11 mouse cellular contexts compared by ENCODE assay signal in genomic region chr17:24943036-24943435, GRCm38 (mm10). TPM values are rescaled to one million over a fixed set of nuclear protein-coding genes. Genes with fewer than 3 reads are reported as not detected.
DNase-seq lines count a peak whose midpoint lies in the region; ATAC-seq lines count a peak whose summit lies in the region.
"Had no signal": no experiment of that assay in that cellular context is flagged by ENCODE, and none has a peak within 500 bp of the region (broad histone marks: within the 10 kb centered on the region; RNA-seq: fewer than 3 reads in every experiment).

No protein-coding gene starts in this region.

- H3K9me3 ChIP-seq in liver, embryonic 12.5 days (replicated peaks): no peaks in the 10 kb centered on the region
- H3K9me3 ChIP-seq: limb, embryonic 13.5 days; neural tube, embryonic 13.5 days had no signal

- WGBS in liver, embryonic 12.5 days (ENCODE audit: insufficient replicate concordance): 81% methylated on average over 7 of the region's 7 CpGs

- DNase-seq in A20 (ENCODE audit: low read depth, low spot score): peak; percentile 47
- peak; percentile 23 to 29 for DNase-seq in B cell, adult 2 months
- DNase-seq in frontal cortex, postnatal 25 days (ENCODE audit: low spot score in 2 of 2): peak; percentile 27 to 41
- DNase-seq in left cerebral cortex, postnatal 25 days (ENCODE audit: low spot score in 2 of 2): peak; percentile 65 to 92
- no peak for DNase-seq in ovary, postnatal 36 days (ENCODE audit: low spot score)
- DNase-seq in thymus, postnatal 36 days: no peak
- no peak for DNase-seq in kidney, postnatal 36 days

- ATAC-seq in liver, embryonic 12.5 days: no peak

- intact Hi-C loops in left cerebral cortex, postnatal 25 days (cut with DNase I): no loop called here

- no peak overlapping the region for H3K9ac ChIP-seq in liver, embryonic 12.5 days
- H3K9ac ChIP-seq: limb, embryonic 13.5 days; neural tube, embryonic 13.5 days had no signal

- H3K4me1 ChIP-seq in liver, embryonic 12.5 days: no peaks in the 10 kb centered on the region
- H3K4me1 ChIP-seq: limb, embryonic 13.5 days; neural tube, embryonic 13.5 days had no signal

- peaks cover 67% of the 10 kb centered on the region for H3K36me3 ChIP-seq in liver, embryonic 12.5 days

- no peaks in the 10 kb centered on the region for H3K27me3 ChIP-seq in liver, embryonic 12.5 days (replicated peaks)
- H3K27me3 ChIP-seq: limb, embryonic 13.5 days; neural tube, embryonic 13.5 days; Patski had no signal

- no peak overlapping the region for H3K4me3 ChIP-seq in liver, embryonic 12.5 days
- H3K4me3 ChIP-seq: limb, embryonic 13.5 days; neural tube, embryonic 13.5 days had no signal

- no peak overlapping the region for H3K27ac ChIP-seq in liver, embryonic 12.5 days
- H3K27ac ChIP-seq: limb, embryonic 13.5 days; neural tube, embryonic 13.5 days had no signal

- H3K4me2 ChIP-seq in liver, embryonic 12.5 days: no peak overlapping the region
- H3K4me2 ChIP-seq: limb, embryonic 13.5 days; neural tube, embryonic 13.5 days had no signal

RNA-seq across cellular contexts. Expression of gene Mapk8ip3, which starts 6.3 kb away (rescaled TPM):
- total RNA-seq in left cerebral cortex, postnatal 25 days (2021): 100 to 1,000 TPM; 345 to 372 TPM
- polyA plus RNA-seq in liver, embryonic 12.5 days (2016; fragmentation: Nextera tagmentation; extraction: Ambion mirVana): 15.6 and 15.8 TPM in 2 replicates

RNA-seq across cellular contexts. Expression of gene Jpt2, which starts 17.5 kb away (rescaled TPM):
- 1 to 10 TPM; 5.5 to 5.6 TPM for total RNA-seq in left cerebral cortex, postnatal 25 days (2021)
- 112 and 114 TPM in 2 replicates for polyA plus RNA-seq in liver, embryonic 12.5 days (2016; fragmentation: Nextera tagmentation; extraction: Ambion mirVana)

RNA-seq across cellular contexts. Expression of gene Nme3, which starts 46.7 kb away (rescaled TPM):
- total RNA-seq in left cerebral cortex, postnatal 25 days (2021): 10 to 100 TPM; 47.4 to 47.5 TPM
- 67.9 and 68.8 TPM in 2 replicates for polyA plus RNA-seq in liver, embryonic 12.5 days (2016; fragmentation: Nextera tagmentation; extraction: Ambion mirVana)

RNA-seq across cellular contexts. Expression of gene Mrps34, which starts 48.1 kb away (rescaled TPM):
- 10 to 100 TPM; 64.6 to 69.9 TPM for total RNA-seq in left cerebral cortex, postnatal 25 days (2021)
- 101 and 106 TPM in 2 replicates for polyA plus RNA-seq in liver, embryonic 12.5 days (2016; fragmentation: Nextera tagmentation; extraction: Ambion mirVana)

RNA-seq across cellular contexts. Expression of gene Eme2, which starts 48.1 kb away (rescaled TPM):
- total RNA-seq in left cerebral cortex, postnatal 25 days (2021): 10 to 100 TPM; 52.9 to 59.1 TPM
- polyA plus RNA-seq in liver, embryonic 12.5 days (2016; fragmentation: Nextera tagmentation; extraction: Ambion mirVana): 20.3 and 21.4 TPM in 2 replicates

Comparison
In these comparisons a context has a peak if more than half of its experiments do, and no peak if none do; other contexts are left out.
1. DNase-seq: peak in A20 (single experiment), B cell, adult 2 months (2 of 2), frontal cortex, postnatal 25 days (2 of 2) and left cerebral cortex, postnatal 25 days (2 of 2); none in ovary, postnatal 36 days (single experiment), thymus, postnatal 36 days (0 of 2) and kidney, postnatal 36 days (0 of 2).